Mouse (Mus musculus): ENCODE results near the gene Nub1. TPM values are rescaled to one million over a fixed set of nuclear protein-coding genes. Genes with fewer than 3 reads are reported as not detected.

Nub1 gene
- total RNA-seq, 2 experiments from 2014 or later = 24.0 to 25.2 TPM

GRCm38 (mm10) chr5:24687696-24688095 lies 2.4 kb downstream of the Nub1 start:
- no peak for ATAC-seq (replicated peaks; ENCODE audit: low FRiP score, poor library complexity, severe bottlenecking)

- no peak for ATAC-seq (replicated peaks; ENCODE audit: low FRiP score, poor library complexity, severe bottlenecking)
These were observed 11.4 kb downstream of the Nub1 start for GRCm38 (mm10) chr5:24696704-24697103.

GRCm38 (mm10) chr5:24701271-24701670 lies 15.9 kb downstream of the Nub1 start:
- no peak for ATAC-seq (replicated peaks; ENCODE audit: low FRiP score, poor library complexity, severe bottlenecking)

- ATAC-seq (replicated peaks; ENCODE audit: low FRiP score, poor library complexity, severe bottlenecking) = no peak
These were observed 19.3 kb downstream of the Nub1 start for GRCm38 (mm10) chr5:24704615-24705014.

GRCm38 (mm10) chr5:24709962-24710361 lies 24.6 kb downstream of the Nub1 start:
- no peak for ATAC-seq (replicated peaks; ENCODE audit: low FRiP score, poor library complexity, severe bottlenecking)

- no peak for ATAC-seq (replicated peaks; ENCODE audit: low FRiP score, poor library complexity, severe bottlenecking)
These were observed 26.3 kb downstream of the Nub1 start for GRCm38 (mm10) chr5:24711615-24712014.

GRCm38 (mm10) chr5:24713199-24713598 lies 27.9 kb downstream of the Nub1 start:
- ATAC-seq (replicated peaks; ENCODE audit: low FRiP score, poor library complexity, severe bottlenecking) = no peak

GRCm38 (mm10) chr5:24713987-24714386 lies 28.7 kb downstream of the Nub1 start:
- no peak for ATAC-seq (replicated peaks; ENCODE audit: low FRiP score, poor library complexity, severe bottlenecking)

GRCm38 (mm10) chr5:24718076-24718475 lies 32.7 kb downstream of the Nub1 start:
- ATAC-seq (replicated peaks; ENCODE audit: low FRiP score, poor library complexity, severe bottlenecking) = no peak

- ATAC-seq (replicated peaks; ENCODE audit: low FRiP score, poor library complexity, severe bottlenecking) = no peak
These were observed 34.5 kb downstream of the Nub1 start for GRCm38 (mm10) chr5:24719852-24720251.

GRCm38 (mm10) chr5:24723527-24724269 lies 38.4 kb downstream of the Nub1 start:
- ATAC-seq (replicated peaks; ENCODE audit: low FRiP score, poor library complexity, severe bottlenecking) = no peak

GRCm38 (mm10) chr5:24724270-24724634 lies 38.9 kb downstream of the Nub1 start:
- ATAC-seq (replicated peaks; ENCODE audit: low FRiP score, poor library complexity, severe bottlenecking) = no peak

GRCm38 (mm10) chr5:24724805-24725204 lies 39.5 kb downstream of the Nub1 start:
- no peak for ATAC-seq (replicated peaks; ENCODE audit: low FRiP score, poor library complexity, severe bottlenecking)

- no peak for ATAC-seq (replicated peaks; ENCODE audit: low FRiP score, poor library complexity, severe bottlenecking)
These were observed 40.6 kb downstream of the Nub1 start for GRCm38 (mm10) chr5:24725897-24726296.

- no peak for ATAC-seq (replicated peaks; ENCODE audit: low FRiP score, poor library complexity, severe bottlenecking)
These were observed 41.8 kb downstream of the Nub1 start for GRCm38 (mm10) chr5:24726901-24727836.

- no peak for ATAC-seq (replicated peaks; ENCODE audit: low FRiP score, poor library complexity, severe bottlenecking)
These were observed 44.6 kb downstream of the Nub1 start for GRCm38 (mm10) chr5:24729797-24730487.

GRCm38 (mm10) chr5:24730488-24730871 lies 45.1 kb downstream of the Nub1 start, which contains the start of gene Wdr86:
TSS of gene Wdr86 (minus strand) at chr5:24730727.
- ATAC-seq (replicated peaks; ENCODE audit: low FRiP score, poor library complexity, severe bottlenecking) = no peak

- ATAC-seq (replicated peaks; ENCODE audit: low FRiP score, poor library complexity, severe bottlenecking) = no peak
These were observed 45.7 kb downstream of the Nub1 start for GRCm38 (mm10) chr5:24730986-24731385.

GRCm38 (mm10) chr5:24733134-24733533 lies 47.8 kb downstream of the Nub1 start:
- ATAC-seq (replicated peaks; ENCODE audit: low FRiP score, poor library complexity, severe bottlenecking) = no peak

GRCm38 (mm10) chr5:24733771-24734426 lies 48.6 kb downstream of the Nub1 start:
- no peak for ATAC-seq (replicated peaks; ENCODE audit: low FRiP score, poor library complexity, severe bottlenecking)

Measured in erythroid progenitor cell, adult 5-6 weeks (primary cell).